Mouse (Mus musculus) heart, embryonic 14.5 days (tissue): Measurements from ENCODE around the gene Olfr544. TPM values are rescaled to one million over a fixed set of nuclear protein-coding genes. Genes with fewer than 3 reads are reported as not detected.

Experiments used
- ATAC-seq: fragments of 200-750 bp; cut with Nextera tagmentation; 2 replicates; pipeline ENCODE4 v1.8.0; 2017; ENCODE audit warnings: low read depth, moderate TSS enrichment; ENCODE audit not compliant: insufficient number of reproducible peaks, insufficient read depth, low FRiP score
- H3K27ac ChIP-seq, 2 experiments: fragments of 200-500 bp in 1 of 2; fragments of 300-500 bp in 1 of 2; sonication (generic) in 1 of 2; replicated peaks in 1 of 2; 2 replicates each; pipeline ENCODE4 v1.5.1; 2012 to 2014; ENCODE audit warnings: low read depth in 2 of 2, low read length in 2 of 2, control low read depth in 1 of 2, mild to moderate bottlenecking in 1 of 2, mixed read lengths in 1 of 2; ENCODE audit not compliant: control insufficient read depth in 1 of 2, insufficient read depth in 1 of 2
- H3K27me3 ChIP-seq: fragments of 300-500 bp; sonication (generic); 2 replicates; pipeline ENCODE4 v1.6.1; 2014; ENCODE audit warnings: mild to moderate bottlenecking, low read length, control low read depth; ENCODE audit not compliant: control insufficient read depth, insufficient read depth
- H3K36me3 ChIP-seq: fragments of 300-500 bp; sonication (generic); 2 replicates; pipeline ENCODE4 v1.6.1; 2014; ENCODE audit warnings: mild to moderate bottlenecking, control low read depth, low read length, mixed read lengths; ENCODE audit not compliant: control insufficient read depth, insufficient read depth
- H3K4me1 ChIP-seq, 2 experiments: fragments of 200-500 bp in 1 of 2; fragments of 300-500 bp in 1 of 2; sonication (generic) in 1 of 2; 2 replicates each; pipeline ENCODE4 v1.6.1; 2012 to 2014; ENCODE audit warnings: low read length in 2 of 2, control low read depth in 1 of 2, mixed read lengths in 1 of 2; ENCODE audit not compliant: control insufficient read depth in 2 of 2, insufficient read depth in 2 of 2
- H3K4me2 ChIP-seq: fragments of 300-500 bp; sonication (generic); 2 replicates; pipeline ENCODE4 v1.6.1; 2014; ENCODE audit warnings: mild to moderate bottlenecking, low read length
- H3K4me3 ChIP-seq, 2 experiments: fragments of 200-500 bp in 1 of 2; fragments of 300-500 bp in 1 of 2; sonication (generic) in 1 of 2; 2 replicates each; pipeline ENCODE4 v1.5.1; 2012 to 2014; ENCODE audit warnings: low read length in 2 of 2, mild to moderate bottlenecking in 2 of 2, control low read depth in 1 of 2, low read depth in 1 of 2, moderate library complexity in 1 of 2; ENCODE audit not compliant: control insufficient read depth in 1 of 2, insufficient read depth in 1 of 2
- H3K9ac ChIP-seq: fragments of 300-500 bp; sonication (generic); 2 replicates; pipeline ENCODE4 v1.6.1; 2014; ENCODE audit warnings: mild to moderate bottlenecking, low read length
- H3K9me3 ChIP-seq: fragments of 300-500 bp; sonication (generic); 2 replicates; pipeline ENCODE4 v1.6.1; 2016; ENCODE audit warnings: low read length, control low read depth; ENCODE audit not compliant: control insufficient read depth
- WGBS: fragments of 180-500 bp; shearing (Covaris S2); extraction: QIAGEN DNeasy Blood & Tissue Kit; methylation state at CpG from one replicate; pipeline ENCODE4 v1.1.7; 2014; 5-methylcytosine and 5-hydroxymethylcytosine counted together
- polyA plus RNA-seq: library from polyadenylated mRNA; unstranded; fragments of >200 nt; fragmentation: Nextera tagmentation; extraction: Ambion mirVana; gene quantifications from 2 replicates; pipeline ENCODE4 v1.2.1, GENCODE M21; 2014

Gene Olfr544
- 0.12 and 0.13 TPM in 2 replicates for polyA plus RNA-seq

- Histone ChIP-seq H3K9ac (no peak within 1 kb of the TSS), H3K9me3 (no peaks in the 10 kb centered on the region), H3K4me3 (no peak within 1 kb of the TSS), H3K27ac (no peak within 1 kb of the TSS), H3K27me3 (no peaks in the 10 kb centered on the region), H3K4me1 (peaks cover 3 to 6% of the 10 kb centered on the region in 2 experiments; a peak in 2 of 4 replicates), H3K36me3 (no peaks in the 10 kb centered on the region), H3K4me2 (no peak within 1 kb of the TSS)
- no peak for ATAC-seq
- WGBS: 59% methylated on average over 1 of the region's 1 CpGs
These were observed at the start of gene Olfr544 for GRCm38 (mm10) chr7:102488161-102488560. Gene Olfr544, minus strand, starts transcription at chr7:102488313.

GRCm38 (mm10) chr7:102534449-102534848, 46.3 kb upstream of the Olfr544 start, which contains the start of gene Olfr547:
Gene Olfr547, plus strand, starts transcription at chr7:102534749.
- WGBS: 94% methylated on average over 1 of the region's 1 CpGs
- Histone ChIP-seq H3K27ac (no peak within 1 kb of the TSS), H3K9me3 (no peaks in the 10 kb centered on the region), H3K4me1 (no peaks in the 10 kb centered on the region), H3K27me3 (no peaks in the 10 kb centered on the region), H3K4me3 (no peak within 1 kb of the TSS), H3K9ac (no peak within 1 kb of the TSS), H3K4me2 (no peak within 1 kb of the TSS), H3K36me3 (no peaks in the 10 kb centered on the region)
- ATAC-seq: no peak

GRCm38 (mm10) chr7:102529052-102529451, 40.9 kb upstream of the Olfr544 start:
- Histone ChIP-seq H3K4me2 (no peak overlapping the region), H3K27ac (no peak overlapping the region), H3K27me3 (no peaks in the 10 kb centered on the region), H3K4me1 (no peaks in the 10 kb centered on the region), H3K9me3 (no peaks in the 10 kb centered on the region), H3K36me3 (no peaks in the 10 kb centered on the region), H3K4me3 (no peak overlapping the region), H3K9ac (no peak overlapping the region)
- WGBS: 62% methylated on average over 1 of the region's 1 CpGs
- no peak for ATAC-seq

- H3K4me2 ChIP-seq: no peak overlapping the region
- whole genome bisulfite sequencing: 72% methylated on average over 2 of the region's 2 CpGs
- no peak for ATAC-seq
- H3K27ac ChIP-seq: no peak overlapping the region
- no peaks in the 10 kb centered on the region for H3K9me3 ChIP-seq
- peaks cover 9% of the 10 kb centered on the region; the same call in 1 of the 2 replicates for H3K27me3 ChIP-seq
- no peak overlapping the region for H3K9ac ChIP-seq
- peaks cover 2 to 8% of the 10 kb centered on the region in 2 experiments; a peak in 3 of 4 replicates for H3K4me1 ChIP-seq
- no peaks in the 10 kb centered on the region for H3K36me3 ChIP-seq
- no peak overlapping the region for H3K4me3 ChIP-seq
These were observed 28.9 kb upstream of the Olfr544 start for GRCm38 (mm10) chr7:102517051-102517335.

DNA sequence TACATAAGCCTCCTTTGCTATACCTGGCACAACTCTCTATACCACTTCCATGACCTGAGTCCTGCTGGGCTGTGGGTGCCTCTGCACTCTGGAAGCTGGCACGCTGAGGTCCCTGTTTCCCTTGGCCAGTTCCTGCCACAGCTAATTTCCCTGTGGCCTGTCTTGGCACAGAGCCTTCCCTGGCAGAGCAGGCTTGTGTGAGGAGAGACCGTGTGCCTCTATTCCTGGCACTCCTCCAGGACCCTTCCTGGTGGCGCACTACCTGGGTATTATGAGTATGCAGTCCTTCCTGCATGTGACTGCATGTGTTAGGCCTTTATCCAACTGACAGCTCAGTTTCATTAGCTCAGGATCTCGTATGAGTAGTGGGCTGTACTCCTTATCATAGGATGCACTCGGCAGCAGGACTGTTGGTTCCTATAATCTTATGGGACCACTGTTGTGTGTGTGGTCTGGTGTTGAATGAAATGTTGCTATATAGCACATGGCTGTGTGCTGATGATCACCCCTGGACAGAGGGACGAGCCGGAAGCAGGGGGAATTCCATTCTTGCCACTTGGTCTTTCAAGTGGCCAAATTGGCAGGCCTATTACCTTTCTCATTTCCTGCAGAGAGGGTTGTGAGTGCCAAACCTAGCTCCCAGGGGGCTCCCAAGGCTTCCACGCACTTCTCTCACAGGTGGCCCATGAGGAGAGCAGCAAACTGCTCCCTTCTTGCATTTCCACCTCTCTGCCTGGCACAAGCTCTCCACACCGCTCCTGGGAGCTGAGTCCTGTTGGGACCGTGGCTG, 28.3 kb upstream of the Olfr544 start:
- Histone ChIP-seq H3K4me2 (no peak overlapping the region), H3K9ac (no peak overlapping the region), H3K9me3 (no peaks in the 10 kb centered on the region), H3K27ac (no peak overlapping the region), H3K27me3 (peaks cover 13% of the 10 kb centered on the region; the same call in 1 of the 2 replicates), H3K36me3 (no peaks in the 10 kb centered on the region), H3K4me3 (no peak overlapping the region), H3K4me1 (peaks cover 2 to 8% of the 10 kb centered on the region in 2 experiments; a peak in 3 of 4 replicates)
- 49% methylated on average over 10 of the region's 10 CpGs for WGBS
- ATAC-seq: no peak

- Histone ChIP-seq H3K4me3 (no peak overlapping the region), H3K27me3 (peaks cover 13% of the 10 kb centered on the region; the same call in 1 of the 2 replicates), H3K9me3 (no peaks in the 10 kb centered on the region), H3K27ac (no peak overlapping the region), H3K4me1 (peaks cover 2 to 8% of the 10 kb centered on the region in 2 experiments; a peak in 3 of 4 replicates), H3K9ac (no peak overlapping the region), H3K36me3 (no peaks in the 10 kb centered on the region), H3K4me2 (no peak overlapping the region)
- ATAC-seq: no peak
- WGBS: 39% methylated on average over 4 of the region's 4 CpGs
These were observed 26.0 kb upstream of the Olfr544 start for GRCm38 (mm10) chr7:102514144-102514543.

DNA sequence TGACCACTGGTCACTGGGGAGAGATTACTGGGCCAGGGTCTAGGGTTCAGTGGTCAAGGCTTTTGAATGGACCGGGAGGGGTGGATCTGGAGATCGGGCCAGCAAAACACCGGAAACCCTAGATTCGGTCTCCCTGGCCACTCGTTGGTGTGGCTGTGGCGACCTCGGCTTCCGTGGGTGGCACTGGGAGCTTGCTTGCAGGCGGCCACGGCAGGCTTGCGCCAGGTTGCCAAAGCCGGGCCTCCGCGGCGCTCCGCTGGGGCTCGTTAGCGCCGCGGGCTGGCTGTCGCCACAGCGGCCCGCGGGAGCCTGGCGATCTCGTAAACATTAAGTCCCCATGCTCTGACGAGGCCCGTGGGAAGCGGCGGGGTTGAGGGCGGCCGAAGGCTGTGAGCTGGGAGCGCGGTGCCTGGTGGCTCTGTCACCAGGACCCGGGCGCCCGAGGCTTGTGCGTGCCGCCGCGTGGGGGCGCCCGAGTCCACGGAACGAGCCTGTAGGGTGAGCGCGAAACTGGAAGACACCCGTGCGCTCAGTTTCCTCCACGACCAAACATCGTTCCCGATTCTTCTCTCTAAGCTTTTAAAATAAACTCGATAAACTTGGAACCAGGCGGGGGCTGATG, 24.8 kb upstream of the Olfr544 start:
- WGBS: 2% methylated on average over 54 of the region's 54 CpGs
- Histone ChIP-seq H3K4me3 (peak overlapping the region; percentile 50 to 53), H3K27me3 (peaks cover 13% of the 10 kb centered on the region; the same call in 1 of the 2 replicates), H3K9me3 (no peaks in the 10 kb centered on the region), H3K4me2 (peak overlapping the region; percentile 94), H3K4me1 (peaks cover 2 to 8% of the 10 kb centered on the region in 2 experiments; a peak in 3 of 4 replicates), H3K27ac (no peak overlapping the region), H3K36me3 (no peaks in the 10 kb centered on the region), H3K9ac (peak overlapping the region; percentile 80)
- peak; percentile 87; the same call in 1 of the 2 replicates for ATAC-seq
